Mouse (Mus musculus) embryo, embryonic 11 days (tissue): ENCODE results near the gene Smg8.

Source experiments
- DNase-seq: peaks from one replicate; pipeline ENCODE4 v3.0.0-alpha.2; 2015

Gene Smg8

DNA sequence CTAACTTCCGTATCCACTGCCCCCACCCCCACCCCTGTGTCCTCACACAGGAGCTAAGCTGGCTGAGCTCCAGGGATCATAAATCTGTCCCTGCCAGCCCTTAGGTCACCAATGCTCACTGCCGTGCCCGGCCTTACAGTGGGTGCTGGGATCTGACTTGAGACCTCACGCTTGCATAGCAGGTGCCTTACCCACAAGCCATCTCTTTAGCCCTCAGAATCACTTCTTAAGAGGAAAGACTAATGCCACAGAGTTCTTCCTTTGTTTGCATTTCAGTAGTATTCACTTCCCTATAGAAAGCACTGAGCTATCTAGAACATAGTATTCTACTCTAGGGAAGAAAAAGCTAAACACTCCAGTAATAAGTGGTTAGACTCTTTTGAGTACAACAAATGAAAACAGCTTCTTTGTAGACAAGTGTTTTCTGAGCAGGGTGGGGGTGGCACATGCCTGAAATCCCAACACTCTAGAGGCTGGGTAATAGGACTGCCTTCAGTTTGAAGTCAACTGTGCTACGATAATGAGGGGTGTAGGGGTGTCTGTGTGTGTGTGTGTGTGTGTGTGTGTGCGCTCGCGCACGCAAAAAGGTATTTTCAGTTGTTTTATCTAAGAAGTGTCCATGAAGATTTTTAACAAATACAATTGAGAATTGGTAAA, 47.1 kb downstream of the Smg8 start:
- no peak for DNase-seq

DNA sequence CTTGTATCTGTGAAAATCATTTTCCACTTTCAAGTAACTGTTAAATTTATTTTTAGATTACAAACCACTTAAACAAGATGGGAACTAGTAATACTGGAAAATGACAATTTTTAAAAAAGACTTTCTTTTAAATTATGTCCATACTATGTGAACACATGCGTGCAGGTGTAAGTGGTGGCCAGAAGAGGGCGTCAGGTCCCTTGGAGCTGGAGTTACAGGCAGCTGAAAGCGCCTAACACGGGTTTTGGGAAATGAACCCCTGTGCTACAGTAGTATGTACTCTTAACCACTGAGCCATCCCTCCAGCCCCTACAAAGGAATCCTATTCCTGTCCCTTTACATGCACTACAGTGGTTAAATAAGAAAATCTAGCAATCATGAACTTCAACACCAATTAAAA, 50.4 kb downstream of the Smg8 start:
- DNase-seq: no peak

GRCm38 (mm10) chr11:87028212-87028611, 58.4 kb downstream of the Smg8 start:
- no peak for DNase-seq
